Mouse (Mus musculus) stomach, postnatal 0 days (tissue): ENCODE results near the gene Spsb1.

Experiments
- CTCF ChIP-seq: IDR thresholded peaks from 2 replicates; pipeline ENCODE4 v1.5.1; 2016; ENCODE audit warnings: antibody characterized with exemption, low read depth, mild to moderate bottlenecking, moderate library complexity
- EP300 ChIP-seq: optimal IDR thresholded peaks from 2 replicates; pipeline ENCODE3; 2016; ENCODE audit warnings: antibody characterized with exemption

DNA sequence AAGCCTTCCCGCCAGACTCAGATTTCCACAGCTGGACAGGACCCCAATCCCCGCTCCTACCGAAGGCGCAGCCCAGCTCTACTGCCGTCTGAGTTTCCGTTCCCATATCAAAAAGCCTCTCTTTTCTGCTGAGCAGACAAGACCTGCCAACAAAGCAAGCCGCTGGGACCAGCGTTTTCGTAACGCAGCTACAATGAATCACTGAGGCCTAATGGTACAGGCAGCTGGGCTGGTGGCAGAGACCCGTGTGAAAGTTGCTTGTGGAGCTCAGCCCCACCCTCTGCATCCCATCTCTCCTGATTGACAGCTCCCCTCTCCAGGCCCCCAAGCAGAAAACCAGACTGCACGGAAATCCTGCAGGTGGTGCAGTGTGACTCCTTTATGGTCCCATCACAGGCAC is 34.0 kb downstream of the Spsb1 start:
- TF ChIP-seq CTCF (peak; percentile 22; the same call in 1 of the 2 replicates), EP300 (no peak)
